Mouse (Mus musculus) natural killer cell, adult 2 months (primary cell): ENCODE measurements around the gene Asgr2.
"Not testable (repeated sequence)": the region's sequence is repeated elsewhere in the genome, so short reads cannot be mapped to it uniquely, and the experiment has no call there.

ENCODE experiments used
- DNase-seq, 2 experiments: peaks; one replicate each; pipeline ENCODE4 v3.0.0; 2022; ENCODE audit warnings: low spot score in 2 of 2

Asgr2 gene

DNA sequence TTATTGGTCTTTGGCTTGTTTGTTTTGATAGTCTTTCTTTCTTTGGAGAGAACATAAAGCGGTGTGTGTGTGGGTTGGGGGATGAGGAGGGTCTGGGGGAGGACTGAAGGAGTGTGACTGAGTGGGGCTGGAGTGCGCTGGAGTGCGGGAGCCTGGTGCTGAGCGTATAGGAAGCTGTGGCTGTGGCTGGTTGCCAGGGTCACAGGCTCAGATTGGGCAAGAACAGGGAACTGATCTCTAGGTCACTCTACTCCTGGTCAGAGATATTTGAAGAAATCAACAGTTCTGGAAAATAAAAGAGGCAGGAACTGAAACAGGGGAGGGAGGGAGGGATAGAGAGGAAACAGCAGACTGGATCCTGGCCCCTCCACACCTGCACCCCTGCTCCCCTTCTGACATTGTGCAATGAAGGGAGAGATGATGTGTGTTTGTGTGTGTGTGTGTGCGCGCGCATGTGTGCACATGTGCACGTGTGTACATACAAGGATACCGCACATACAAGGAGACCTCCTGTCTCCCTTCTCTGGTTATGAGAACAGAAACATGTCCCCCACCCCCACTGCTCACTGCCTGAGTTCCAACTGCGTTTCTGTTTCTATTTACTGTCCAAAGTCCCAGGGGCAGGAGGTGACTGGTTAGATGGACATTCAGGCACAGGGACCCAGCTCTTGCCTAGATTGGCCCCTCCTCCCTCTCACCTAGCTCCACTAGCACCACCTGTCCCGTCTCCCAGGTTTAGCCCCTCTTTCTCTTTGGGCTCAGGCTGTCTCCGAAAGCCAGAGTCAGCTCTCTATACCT lies at the start of gene Asgr2:
Asgr2 (plus strand) TSS at position 659 of the 798 bp plus-strand sequence.
- DNase-seq = no peak

DNA sequence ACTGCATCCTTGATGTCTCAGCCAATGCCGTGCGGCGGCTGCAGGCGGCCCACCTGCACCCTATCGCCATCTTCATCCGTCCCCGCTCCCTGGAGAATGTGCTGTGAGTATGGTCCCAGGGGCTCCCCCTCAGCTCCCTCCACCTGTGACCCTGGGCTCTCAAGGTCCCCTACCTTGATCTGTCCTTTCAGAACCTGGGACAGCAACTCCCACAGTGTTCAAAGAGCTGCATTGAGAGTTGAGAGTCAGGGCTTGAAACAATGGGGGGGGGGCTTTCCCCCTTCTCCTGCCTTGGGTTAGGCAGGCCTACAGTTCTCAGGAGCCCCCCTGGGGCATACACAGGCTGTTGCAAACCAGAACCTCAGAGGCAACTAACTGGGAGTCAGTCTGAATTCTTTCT lies 48.8 kb upstream of the Asgr2 start:
- DNase-seq = no peak

DNA sequence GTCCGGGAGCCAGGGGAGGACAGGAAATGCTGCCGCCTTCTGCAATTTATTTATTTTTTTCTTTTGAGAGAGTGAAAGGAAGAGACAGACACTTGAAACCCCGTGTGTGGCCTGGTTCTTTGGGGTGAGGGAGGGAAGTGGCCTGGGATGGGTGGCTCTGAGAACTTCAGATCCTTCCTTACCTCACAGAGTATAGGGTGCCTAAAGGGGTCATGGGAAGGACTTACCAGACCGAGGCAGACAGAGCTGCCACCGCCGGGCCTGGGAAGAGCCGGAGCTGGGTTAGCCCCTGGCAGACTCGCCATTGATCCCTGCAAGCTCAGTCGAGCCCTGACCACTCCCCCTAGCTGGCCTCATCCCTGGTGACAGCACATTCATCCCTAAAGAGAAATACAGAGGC lies 47.0 kb upstream of the Asgr2 start:
- no peak for DNase-seq

DNA sequence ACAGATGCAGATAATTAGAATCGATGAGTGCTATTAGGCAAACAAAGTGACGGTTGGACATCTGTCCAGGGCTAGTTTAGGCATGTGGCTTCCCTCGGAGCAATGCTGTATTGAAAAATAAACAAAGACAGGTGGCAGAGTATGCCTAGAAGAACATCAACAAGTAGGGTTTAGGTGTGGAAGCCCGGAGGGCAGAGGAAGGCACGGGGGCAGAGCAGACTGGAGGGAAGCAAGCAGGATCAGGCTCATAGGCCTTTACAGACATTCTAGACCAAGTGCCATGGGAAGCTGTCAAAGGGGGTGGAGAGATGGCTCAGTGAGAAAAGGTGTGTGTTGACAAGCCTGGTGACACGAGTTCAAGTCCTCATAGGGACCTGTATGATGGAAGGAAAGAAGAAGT lies 43.1 kb upstream of the Asgr2 start:
- no peak for DNase-seq

DNA sequence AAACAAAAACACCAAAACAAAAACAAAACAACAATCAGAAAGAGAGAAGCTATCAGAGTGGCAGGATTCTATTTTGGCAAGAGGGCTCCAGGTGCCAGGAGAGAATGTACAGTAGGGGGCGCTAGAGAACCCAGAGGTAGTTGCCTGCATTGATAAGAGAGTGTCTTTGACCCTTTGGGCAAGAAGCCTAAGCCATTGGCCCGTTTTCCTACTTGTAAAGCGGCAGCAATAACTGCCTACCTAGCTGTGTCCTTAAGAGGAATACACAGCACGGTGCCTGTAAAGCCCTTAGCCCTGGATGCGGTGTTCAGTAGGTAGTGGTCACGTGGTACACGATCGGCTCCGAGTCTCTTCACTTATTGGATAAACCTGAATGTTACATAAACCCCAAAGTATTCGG lies 42.6 kb upstream of the Asgr2 start:
- DNase-seq = peak in 1 of 2 experiments; percentile 34

DNA sequence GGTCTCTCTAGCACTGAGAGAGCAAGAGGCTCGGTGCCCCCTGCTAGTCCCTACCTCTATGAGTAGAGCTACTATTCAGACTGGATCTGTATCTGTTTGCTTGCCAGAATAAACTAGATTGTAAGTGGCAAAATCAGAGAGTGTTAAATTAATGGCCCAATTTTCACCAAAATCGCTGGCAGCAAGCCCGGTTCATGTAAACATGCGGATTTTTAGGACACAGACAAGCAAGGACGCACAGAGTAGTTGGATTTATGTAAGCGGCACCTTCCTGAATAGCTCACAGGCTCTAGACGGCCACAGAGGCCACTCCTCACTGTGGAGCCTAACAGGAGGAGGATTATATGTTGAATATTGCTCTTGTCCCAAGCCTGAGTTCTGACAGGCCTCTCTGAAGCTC lies 39.3 kb upstream of the Asgr2 start:
- DNase-seq = no peak

DNA sequence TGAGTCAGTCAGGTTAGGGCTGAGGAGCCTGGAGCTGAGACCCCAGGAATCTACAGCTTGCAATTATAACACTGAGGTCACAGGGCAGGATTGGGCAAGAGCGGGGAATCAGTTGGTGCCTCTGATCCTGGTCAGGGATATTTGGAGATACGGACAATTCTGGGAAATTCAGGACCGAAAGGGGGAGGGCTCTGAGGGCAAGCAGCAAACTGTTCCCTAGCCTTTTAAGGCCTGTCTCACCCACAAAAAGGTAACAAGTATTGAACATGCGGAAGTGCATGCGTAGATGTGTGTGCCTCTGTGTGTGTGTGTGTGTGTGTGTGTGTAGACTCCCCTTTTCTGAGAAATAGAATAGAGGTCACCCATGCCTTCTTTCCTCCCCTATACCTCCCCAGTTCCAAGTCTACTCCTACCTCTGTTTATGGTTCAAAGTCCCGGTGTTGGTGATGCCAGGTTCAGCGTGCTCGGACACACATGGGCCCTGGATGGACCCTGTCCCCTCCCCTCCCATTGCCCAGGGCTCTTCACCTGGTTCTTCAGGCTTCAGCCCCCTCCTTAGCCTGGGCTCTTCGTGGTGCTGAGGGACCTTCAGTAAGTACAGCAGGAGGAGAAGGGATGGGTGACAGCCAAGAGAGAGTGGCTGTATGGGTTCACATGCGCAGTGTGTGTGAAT lies 38.4 kb upstream of the Asgr2 start, which contains the start of gene Asgr1:
Asgr1 (plus strand) TSS at position 188 of the 673 bp plus-strand sequence.
- DNase-seq = no peak

DNA sequence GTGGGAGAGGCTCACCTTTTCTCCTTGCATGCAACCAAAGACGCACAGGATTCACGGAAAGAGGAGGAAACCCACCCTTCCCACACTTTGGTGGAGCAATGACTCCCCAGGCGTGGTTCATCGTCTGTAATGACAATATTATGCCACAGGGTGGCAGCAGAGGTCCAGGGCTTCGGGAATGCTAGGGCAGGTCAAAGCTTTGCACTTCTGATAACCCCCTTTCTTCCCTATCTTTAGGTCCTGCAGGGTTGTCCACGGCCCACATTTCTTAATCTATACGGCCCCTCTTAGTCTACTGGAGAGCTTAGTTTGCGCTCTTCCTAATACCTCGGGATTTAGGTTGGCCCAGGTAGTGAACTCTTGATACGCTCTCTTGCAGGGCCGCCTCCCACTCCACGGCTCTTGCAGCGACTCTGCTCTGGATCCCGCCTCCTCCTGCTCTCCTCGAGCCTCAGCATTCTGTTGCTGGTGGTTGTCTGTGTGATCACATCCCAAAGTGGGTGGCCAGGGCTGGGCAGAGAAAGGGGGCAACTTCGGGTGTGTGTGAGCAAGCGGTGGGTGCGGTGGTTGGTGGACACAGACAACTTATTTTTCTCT lies 36.7 kb upstream of the Asgr2 start:
- DNase-seq = peak; percentile 64 to 68

DNA sequence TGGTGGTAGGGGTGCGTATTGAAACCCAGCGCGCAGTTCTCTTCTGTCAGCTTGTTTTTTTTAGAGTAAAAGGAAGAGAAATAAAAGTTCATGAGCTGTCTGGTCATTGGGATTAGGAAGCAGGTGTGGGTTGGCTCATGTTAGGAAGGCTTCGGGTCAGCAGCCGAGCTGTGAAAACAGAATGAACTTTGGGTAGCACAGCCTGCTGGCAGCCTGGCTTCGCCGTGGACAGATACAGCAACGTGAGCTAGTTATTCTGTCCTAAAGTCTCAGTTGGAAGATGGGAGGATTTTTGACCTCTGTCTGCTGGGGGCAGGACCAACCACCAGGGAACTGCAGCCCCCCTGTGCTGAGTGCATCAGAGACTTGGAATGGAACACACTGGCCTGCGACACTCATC lies 34.6 kb upstream of the Asgr2 start:
- DNase-seq = no peak

DNA sequence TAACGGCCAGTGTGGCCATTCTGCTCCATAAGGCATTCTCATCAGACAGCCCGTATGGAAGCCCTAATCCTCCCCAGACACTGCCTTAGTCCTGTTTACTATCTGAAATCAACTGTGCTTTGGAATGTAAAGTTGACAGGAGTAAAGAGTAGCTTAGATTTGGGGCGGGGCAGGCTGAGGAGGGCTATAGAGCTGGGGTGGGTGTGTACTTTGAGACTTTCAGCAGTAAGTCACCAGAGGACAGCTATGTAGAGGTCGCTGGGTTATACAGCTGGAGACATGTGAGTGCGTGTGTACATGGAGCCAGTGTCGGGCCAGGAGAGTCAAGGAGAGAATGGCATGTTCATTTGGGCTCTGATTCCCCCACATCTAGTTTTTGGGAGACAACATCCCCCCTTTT lies 32.5 kb upstream of the Asgr2 start:
- no peak for DNase-seq

DNA sequence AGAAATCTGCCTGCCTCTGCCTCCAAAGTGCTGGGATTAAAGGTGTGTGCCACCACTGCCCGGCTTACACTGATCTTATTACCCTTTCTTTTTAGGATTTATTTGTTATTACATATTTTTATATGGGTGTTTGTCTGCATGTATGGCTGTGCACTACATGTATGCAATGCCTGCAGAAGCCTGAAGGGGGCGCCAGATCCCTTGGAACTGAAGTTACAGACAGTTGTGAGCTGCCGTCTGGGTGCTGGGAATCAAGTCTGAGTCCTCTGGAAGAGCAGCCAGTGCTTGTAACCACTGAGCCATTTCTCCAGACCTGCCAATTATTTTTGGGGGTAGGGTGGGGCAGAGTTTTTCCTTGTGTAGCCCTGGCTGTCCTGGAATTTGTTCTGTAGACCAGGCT lies 29.4 kb upstream of the Asgr2 start:
- DNase-seq = no peak

DNA sequence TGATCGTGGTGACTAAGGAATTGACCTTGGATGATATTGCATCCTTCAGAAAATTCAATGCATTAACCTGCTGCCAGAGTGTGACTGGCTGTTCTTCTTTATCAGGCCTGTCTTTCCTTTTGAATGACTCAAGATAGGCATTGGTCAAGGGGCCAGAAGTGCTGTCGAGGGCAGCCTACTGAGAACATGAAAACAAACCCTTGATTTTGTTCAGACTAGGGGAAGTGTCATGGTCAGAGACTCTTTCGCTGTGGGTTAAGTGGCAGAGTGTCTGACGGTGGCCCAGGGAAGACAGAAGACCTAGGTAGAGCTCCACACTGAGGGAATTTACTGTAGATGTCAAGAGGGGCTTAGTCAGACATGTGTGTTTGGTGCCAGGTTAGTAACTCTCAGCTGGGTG lies 25.7 kb upstream of the Asgr2 start:
- DNase-seq = no peak

DNA sequence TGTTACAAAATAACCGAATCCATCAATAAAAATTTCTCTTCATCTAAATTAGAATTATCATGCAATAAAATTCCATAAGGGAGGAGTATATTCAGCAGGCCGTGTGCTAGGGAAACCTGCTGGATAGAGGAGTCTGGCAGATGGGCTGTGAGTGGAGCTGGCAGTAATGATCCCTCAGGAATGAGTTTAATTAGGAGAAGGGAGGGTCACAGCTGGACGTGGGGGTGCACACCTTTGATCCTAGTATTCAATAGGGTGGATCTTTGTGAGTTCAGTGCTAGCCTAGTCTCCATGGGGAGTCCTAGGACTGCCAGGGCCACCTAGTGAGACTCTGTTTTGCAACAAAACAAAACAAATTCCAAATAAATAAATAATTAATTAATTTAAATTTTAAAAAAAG lies 24.2 kb upstream of the Asgr2 start:
- DNase-seq = no peak

DNA sequence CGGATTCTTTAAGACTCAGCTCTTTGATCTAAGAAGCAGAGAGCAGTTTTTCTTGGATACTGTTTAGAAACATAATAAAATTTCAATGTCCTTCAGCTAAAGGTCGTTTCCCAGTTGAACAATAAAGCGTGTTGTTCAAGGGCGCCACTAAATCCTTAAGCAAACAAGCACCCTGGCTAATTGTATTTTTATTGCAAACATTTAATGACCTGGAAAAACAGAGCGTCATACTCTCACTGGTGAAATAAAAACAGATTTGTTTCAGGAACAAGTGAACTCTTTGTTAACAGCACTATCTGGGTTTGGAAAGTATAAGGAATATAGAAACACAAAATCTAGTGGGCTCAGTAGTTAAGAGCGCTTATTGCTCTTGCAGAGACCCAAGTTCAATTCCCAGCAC lies 22.4 kb upstream of the Asgr2 start:
- no peak for DNase-seq

DNA sequence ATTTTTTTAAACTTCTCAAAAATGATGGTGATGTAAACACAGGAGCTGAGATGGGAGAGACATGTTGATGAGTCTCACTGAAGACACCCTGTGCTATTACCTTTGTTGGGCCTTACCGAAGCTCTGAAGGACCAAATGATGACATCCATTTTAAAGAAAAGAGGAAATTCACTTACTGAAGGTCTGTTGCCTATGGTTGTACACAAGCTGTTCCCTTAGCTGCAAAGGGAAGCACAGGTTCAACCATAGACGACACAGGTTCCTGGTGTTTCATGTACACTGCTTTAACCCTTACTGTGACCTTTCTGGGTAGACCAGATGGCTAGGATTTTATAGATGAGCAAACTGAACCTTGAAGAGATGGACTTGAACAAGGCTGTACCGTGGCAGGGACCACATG lies 21.8 kb upstream of the Asgr2 start:
- DNase-seq = not testable (repeated sequence)

DNA sequence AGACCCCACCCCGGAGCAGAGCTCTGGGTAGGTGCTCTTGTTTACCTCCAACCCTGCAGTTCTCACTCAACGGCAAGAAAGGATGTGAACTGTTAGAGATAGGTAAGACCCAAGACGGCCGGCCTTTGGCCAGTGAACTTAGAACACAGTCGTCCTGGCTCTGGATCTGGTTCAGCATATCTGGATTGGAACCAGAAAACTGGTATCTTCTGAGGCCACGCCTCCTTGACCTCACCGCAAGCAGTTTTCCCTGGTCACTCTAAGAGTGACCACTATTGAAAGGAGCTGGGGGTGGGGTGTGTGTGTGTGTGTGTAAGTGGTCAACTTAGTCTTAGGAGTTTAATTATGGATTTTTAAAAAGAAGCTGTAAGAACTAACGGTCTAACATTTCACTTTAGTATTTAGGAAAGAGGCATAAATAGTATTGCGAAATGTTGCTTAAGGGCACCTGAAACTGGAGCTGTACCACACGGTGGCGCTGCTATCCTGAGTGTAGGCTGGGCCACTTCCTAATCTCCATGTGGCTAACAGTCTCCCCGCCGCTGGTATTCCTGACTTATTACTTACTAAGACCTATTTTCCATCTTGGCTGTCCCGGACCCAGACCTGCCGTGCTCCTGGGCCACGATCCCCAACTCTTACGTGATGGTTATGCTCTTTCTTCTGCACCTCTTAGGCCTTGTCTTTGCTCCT lies 17.9 kb upstream of the Asgr2 start:
- peak; percentile 17 to 46 for DNase-seq

DNA sequence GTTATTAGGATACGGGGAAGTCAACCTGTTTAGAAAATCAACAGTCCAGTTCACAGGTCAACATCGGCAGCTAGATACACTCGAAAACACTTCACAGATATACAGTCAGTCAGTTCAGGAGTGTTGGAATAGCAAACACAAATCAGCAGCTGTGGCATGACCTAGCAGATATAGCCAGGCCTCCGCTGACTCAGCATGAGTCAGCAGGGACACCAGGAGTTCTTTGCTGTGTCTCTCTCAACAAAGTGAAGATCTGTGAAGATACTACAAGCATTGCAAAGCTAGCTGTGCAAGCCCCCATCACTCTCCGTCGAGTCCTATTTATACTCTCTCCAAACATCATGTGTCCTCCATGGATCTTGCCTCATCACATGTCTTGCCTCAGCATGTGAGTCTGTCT lies 16.9 kb upstream of the Asgr2 start:
- no peak for DNase-seq

DNA sequence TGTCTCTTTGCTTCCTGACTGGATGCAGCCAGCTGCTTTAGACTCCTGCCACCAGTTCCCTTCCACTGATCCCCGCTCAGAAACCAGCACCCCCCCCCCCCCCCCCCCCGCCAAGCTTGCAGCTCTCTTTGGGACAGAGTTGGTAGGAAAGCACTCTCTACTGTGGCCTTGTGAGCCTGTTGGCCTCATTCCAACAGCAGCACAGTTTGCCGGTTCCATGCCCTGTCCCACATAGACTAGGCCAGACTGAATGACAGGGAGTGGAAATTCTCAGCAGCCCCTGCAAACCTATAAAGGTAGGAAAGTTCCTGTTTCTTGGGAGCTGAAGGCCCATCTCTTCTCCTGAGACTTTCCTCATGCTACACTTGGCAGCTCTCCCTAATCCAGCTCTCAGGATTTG lies 15.0 kb upstream of the Asgr2 start:
- DNase-seq = no peak

DNA sequence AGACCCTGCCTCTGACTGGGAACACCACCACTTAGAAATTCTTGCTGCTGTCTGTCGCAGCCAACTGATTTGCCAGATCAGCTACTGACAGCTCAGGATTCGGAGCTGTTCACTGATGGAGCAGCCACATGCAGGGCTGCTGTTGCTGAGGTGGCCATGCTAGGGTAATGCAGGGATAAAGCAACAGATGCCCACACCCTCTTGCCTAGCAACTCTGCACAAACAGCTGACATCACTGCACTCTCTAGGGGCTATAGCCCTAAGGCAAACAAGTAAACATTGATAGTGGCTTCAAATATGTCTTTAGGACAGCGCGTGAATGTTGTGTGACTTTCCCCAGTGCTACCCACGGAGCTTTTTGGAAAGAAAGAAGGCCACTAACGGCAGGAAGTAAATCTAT lies 13.3 kb upstream of the Asgr2 start:
- DNase-seq = no peak

DNA sequence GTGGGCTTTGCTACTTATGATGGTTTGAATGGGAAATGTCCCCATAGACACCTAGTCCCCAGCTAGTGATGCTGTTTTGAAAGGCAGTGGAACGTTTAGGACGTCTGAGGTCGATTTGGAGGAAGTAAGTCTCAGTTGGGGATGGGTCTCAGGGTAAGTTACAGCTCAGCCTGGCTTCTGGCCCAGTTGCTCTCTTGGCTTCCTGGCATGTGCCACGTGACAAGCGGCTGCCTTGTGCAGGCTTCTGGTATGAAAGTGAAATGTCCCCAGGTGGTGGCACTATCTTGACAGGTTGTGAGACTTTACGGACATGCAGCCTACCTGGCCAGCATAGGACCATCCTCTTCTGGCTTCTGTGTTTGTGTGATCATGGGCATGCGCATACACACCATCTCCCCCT lies 12.5 kb upstream of the Asgr2 start:
- DNase-seq = peak; percentile 38 to 48

DNA sequence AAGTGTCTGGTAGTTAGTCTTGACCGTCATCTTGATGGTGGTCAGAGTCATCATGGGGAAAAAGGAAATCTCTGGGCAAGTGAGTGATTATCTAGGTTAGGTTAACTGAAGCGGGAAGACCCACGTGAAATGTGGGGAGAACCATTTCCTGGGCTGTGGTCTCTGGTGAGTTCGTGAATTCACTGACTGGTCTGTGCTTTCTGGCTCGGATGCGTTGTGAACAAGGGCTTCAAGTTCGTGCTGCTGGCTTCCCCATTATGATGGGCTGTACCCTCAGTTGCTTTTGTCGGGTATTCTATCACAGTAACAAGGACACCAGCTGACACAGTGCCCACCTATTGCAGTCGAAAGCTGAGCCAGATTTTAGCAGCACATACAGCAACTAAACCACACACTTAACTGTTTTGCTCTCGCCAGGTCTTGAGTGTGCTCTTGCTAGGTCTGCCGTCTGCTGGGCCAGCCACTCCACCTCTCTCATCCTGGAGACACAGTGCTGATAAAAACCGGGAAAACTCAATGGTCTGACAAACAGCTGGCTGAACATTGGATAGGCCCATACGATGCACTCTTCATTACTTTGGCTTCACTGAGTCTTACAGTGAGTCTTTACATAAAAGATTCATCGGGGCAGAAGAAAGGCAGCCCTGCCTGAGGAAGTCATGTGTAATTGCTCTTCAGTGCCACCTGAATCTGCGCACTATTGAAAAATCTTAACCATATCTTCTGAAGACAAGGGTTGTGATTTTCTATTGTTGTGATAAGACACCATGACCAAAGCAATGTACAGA lies 11.4 kb upstream of the Asgr2 start:
- DNase-seq = peak; percentile 5 to 16

DNA sequence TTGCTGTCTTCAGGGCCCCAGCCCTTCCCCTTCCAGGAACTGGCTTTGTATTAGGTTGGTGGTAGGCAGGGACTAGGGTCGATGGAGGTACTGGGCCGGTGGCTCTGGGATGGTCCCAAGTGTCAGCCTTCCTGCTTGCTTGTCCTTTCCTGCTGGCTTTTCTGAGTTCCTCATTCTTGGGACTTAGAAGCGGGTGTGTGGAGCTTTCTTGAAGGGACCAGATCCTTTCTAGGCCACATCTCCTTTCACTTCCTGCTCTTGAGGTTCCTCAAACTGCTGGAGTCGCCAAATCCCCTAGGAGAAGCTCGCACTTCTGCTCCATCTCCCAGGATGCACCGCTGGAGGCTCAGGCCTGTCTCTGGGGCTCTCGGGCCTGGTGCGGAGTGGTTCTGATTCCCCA lies 7.9 kb upstream of the Asgr2 start:
- DNase-seq = no peak
